Mouse (Mus musculus): ENCODE measurements around the gene Sit1.
A peak's percentile ranks its signal among the peaks of the same experiment; 100 is the strongest.
"Not testable (repeated sequence)": the region's sequence is repeated elsewhere in the genome, so short reads cannot be mapped to it uniquely, and the experiment has no call there.

Gene Sit1

GRCm38 (mm10) chr4:43499407-43500333 lies 16.1 kb upstream of the Sit1 start, which contains the start of gene Arhgef39:
Gene Arhgef39 (minus strand): TSS chr4:43499695.
- peak; percentile 75 to 78 for DNase-seq (ENCODE audit: low spot score in 2 of 2)

- DNase-seq (ENCODE audit: low spot score in 2 of 2), result no peak
Observed at GRCm38 (mm10) chr4:43498983-43499382, 15.4 kb upstream of the Sit1 start.

GRCm38 (mm10) chr4:43497946-43498345 lies 14.4 kb upstream of the Sit1 start:
- no peak for DNase-seq (ENCODE audit: low spot score in 2 of 2)

GRCm38 (mm10) chr4:43497405-43497804 lies 13.9 kb upstream of the Sit1 start:
- DNase-seq (ENCODE audit: low spot score in 2 of 2), result no peak

GRCm38 (mm10) chr4:43496587-43496986 lies 13.1 kb upstream of the Sit1 start:
- no peak for DNase-seq (ENCODE audit: low spot score in 2 of 2)

- DNase-seq (ENCODE audit: low spot score in 2 of 2), result no peak
Observed at GRCm38 (mm10) chr4:43493846-43494240, 10.3 kb upstream of the Sit1 start.

- peak; percentile 95 to 99 for DNase-seq (ENCODE audit: low spot score in 2 of 2)
Observed at GRCm38 (mm10) chr4:43493186-43493845, 9.8 kb upstream of the Sit1 start.

- DNase-seq (ENCODE audit: low spot score in 2 of 2), result peak; percentile 79 to 80
Observed at GRCm38 (mm10) chr4:43492821-43493185, 9.3 kb upstream of the Sit1 start, which contains the start of gene Ccdc107. Gene Ccdc107 (plus strand): TSS chr4:43492900.

GRCm38 (mm10) chr4:43492101-43492820 lies 8.7 kb upstream of the Sit1 start:
- DNase-seq (ENCODE audit: low spot score in 2 of 2), result no peak

- no peak for DNase-seq (ENCODE audit: low spot score in 2 of 2)
Observed at GRCm38 (mm10) chr4:43490801-43491200, 7.3 kb upstream of the Sit1 start.

GRCm38 (mm10) chr4:43489611-43490010 lies 6.1 kb upstream of the Sit1 start:
- no peak for DNase-seq (ENCODE audit: low spot score in 2 of 2)

- not testable (repeated sequence) for DNase-seq (ENCODE audit: low spot score in 2 of 2)
Observed at GRCm38 (mm10) chr4:43485666-43486065, 2.1 kb upstream of the Sit1 start.

GRCm38 (mm10) chr4:43482591-43482990 lies 943 bp downstream of the Sit1 start:
- DNase-seq (ENCODE audit: low spot score in 2 of 2), result no peak

- DNase-seq (ENCODE audit: low spot score in 2 of 2), result no peak
Observed at GRCm38 (mm10) chr4:43481894-43482456, 1.6 kb downstream of the Sit1 start.

GRCm38 (mm10) chr4:43480985-43481384 lies 2.5 kb downstream of the Sit1 start:
- DNase-seq (ENCODE audit: low spot score in 2 of 2), result no peak

- DNase-seq (ENCODE audit: low spot score in 2 of 2), result peak; percentile 60 to 78
Observed at GRCm38 (mm10) chr4:43478906-43479832, 4.4 kb downstream of the Sit1 start.

- DNase-seq (ENCODE audit: low spot score in 2 of 2), result no peak
Observed at GRCm38 (mm10) chr4:43478534-43478858, 5.0 kb downstream of the Sit1 start.

GRCm38 (mm10) chr4:43477857-43478533 lies 5.5 kb downstream of the Sit1 start:
- DNase-seq (ENCODE audit: low spot score in 2 of 2), result peak; percentile 76 to 83

- no peak for DNase-seq (ENCODE audit: low spot score in 2 of 2)
Observed at GRCm38 (mm10) chr4:43476604-43477003, 6.9 kb downstream of the Sit1 start.

- no peak for DNase-seq (ENCODE audit: low spot score in 2 of 2)
Observed at GRCm38 (mm10) chr4:43473636-43474035, 9.9 kb downstream of the Sit1 start.

Measured in spleen, postnatal 14 days (tissue).